Mouse (Mus musculus) adrenal gland, adult 18-20 months (tissue): Measurements from ENCODE around the gene Scly. TPM values are rescaled to one million over a fixed set of nuclear protein-coding genes. Genes with fewer than 3 reads are reported as not detected.
A peak's percentile ranks its signal among the peaks of the same experiment; 100 is the strongest.

Source experiments
- DNase-seq, 2 experiments: peaks; one replicate each; pipeline ENCODE4 v3.0.0; 2021 to 2022; ENCODE audit warnings: low spot score in 2 of 2
- total RNA-seq, 2 experiments: library from RNA; stranded (reverse); gene quantifications; 1 replicate in 1 of 2; 2 replicates in 1 of 2; pipeline ENCODE4 v1.2.3; 2021

Gene Scly
- total RNA-seq, 2 experiments from 2014 or later, result 25.7 to 37.2 TPM

DNA sequence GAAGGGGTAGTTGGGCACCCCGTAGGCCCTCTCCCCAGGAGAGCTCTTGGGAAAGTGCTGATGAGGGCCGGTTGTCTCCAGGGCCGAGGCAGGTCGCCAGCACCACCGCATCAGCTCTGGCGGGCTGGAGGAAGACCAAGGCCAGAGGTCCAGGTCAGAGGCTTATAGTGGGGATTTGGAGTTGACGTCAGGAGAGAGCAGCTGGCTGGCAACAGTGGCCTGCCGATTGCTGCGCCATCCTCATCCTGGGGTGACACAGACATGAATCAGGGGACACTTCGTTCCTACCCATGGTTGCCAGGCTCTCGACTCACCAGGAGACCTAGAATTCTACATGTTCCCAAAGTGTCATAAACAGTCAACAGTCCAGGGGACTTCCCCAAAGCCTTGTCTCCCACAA lies 58.0 kb downstream of the Scly start:
- DNase-seq, result no peak

GRCm38 (mm10) chr1:91362113-91362512 lies 64.0 kb downstream of the Scly start:
- DNase-seq, result no peak

- no peak for DNase-seq
These were observed 66.9 kb downstream of the Scly start for GRCm38 (mm10) chr1:91364822-91365644.

DNA sequence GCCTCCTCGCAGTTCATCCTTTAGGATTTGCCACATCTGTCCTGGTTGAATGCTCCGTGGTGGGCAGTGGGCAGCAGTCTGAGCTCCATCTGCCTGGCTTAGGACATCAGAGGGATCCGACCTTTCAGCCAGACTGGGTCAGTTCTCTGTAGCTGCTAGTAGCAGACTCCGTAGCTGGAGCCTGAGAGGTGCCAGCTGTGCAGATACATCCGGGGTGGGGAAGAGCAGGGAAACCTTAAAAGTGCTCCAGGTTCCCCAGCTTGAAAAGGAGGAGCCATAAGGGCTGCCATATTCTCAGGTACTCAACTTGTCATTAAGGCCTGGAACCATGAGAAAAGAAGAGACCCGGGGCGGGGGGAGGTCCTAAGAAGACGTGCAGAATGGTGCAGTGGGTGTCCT lies 67.7 kb downstream of the Scly start:
- no peak for DNase-seq

- peak; percentile 74 to 80 for DNase-seq
These were observed 68.3 kb downstream of the Scly start, which contains the start of gene Erfe for GRCm38 (mm10) chr1:91366215-91367108. Gene Erfe, plus strand, starts transcription at chr1:91366430.

DNA sequence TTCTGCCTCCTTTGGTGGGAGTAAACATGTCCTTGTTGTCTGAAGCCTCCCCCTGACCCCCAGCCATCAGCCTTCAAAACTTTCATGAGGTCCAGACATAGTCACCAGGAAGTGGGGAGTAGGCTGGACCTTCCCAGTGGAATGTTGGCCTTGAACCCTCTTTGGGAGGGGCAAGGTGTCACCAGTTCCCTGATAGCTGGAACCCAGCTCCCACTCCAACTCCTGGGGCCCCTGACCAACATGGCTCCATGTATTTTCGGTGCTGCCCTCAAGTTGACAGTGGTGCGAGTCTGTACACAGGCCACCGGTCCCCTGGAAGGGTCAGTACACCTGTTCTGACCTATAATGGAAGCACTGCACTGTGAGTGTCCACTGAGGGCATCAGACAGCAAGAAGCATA lies 69.2 kb downstream of the Scly start:
- DNase-seq, result no peak

DNA sequence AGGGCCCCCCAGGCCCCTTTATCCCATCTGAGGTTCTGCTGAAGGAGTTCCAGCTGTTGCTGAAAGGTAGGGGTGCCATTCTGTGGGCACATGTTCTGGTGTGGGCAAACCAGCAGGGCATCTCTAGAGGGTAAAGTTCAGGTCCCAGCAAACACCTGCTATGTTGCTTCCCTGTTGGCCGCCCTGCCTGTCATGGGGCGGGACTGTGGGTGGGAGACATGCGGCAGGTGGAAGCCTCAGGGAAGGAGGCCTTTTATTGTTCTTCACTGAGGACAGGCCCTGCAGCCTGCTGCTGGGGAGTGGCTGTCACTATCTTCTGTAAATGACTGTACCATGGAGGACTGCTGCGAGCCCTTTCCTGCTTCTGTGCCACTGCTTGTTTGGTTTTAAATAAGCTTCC lies 71.3 kb downstream of the Scly start:
- DNase-seq, result no peak

- DNase-seq, result peak in 1 of 2 experiments; percentile 36
These were observed 71.9 kb downstream of the Scly start for GRCm38 (mm10) chr1:91370055-91370454.

Other genes starting within 250 kb of the Scly start
- not detected for gene Rbm44, start 153.2 kb upstream of the Scly start, total RNA-seq
- gene Ramp1, start 118.5 kb upstream of the Scly start, total RNA-seq, result 1 to 10 TPM; 6.7 to 9.2 TPM
- 100 to 1,000 TPM in 1 of 2 experiments, 10 to 100 TPM in 1; 92.7 to 117 TPM for gene Ube2f, start 48.0 kb upstream of the Scly start, total RNA-seq
- gene Espnl, start 23.7 kb downstream of the Scly start, total RNA-seq, result under 1 TPM in 1 of 2 experiments, not detected in 1; 0.13 TPM
- gene Klhl30, start 52.7 kb downstream of the Scly start, total RNA-seq, result 1 to 10 TPM; 1.4 to 2.1 TPM
- 10 to 100 TPM in 1 of 2 experiments, 1 to 10 TPM in 1; 5.3 to 22.1 TPM for gene Erfe, start 68.1 kb downstream of the Scly start, total RNA-seq
- gene Ilkap, start 100.5 kb downstream of the Scly start, total RNA-seq, result 100 to 1,000 TPM in 1 of 2 experiments, 10 to 100 TPM in 1; 93.7 to 121 TPM
- 100 to 1,000 TPM; 255 to 373 TPM for gene Hes6, start 115.7 kb downstream of the Scly start, total RNA-seq
- gene Per2, start 161.0 kb downstream of the Scly start, total RNA-seq, result 10 to 100 TPM; 46.7 to 66.6 TPM
- 10 to 100 TPM; 10.8 to 12.7 TPM for gene Traf3ip1, start 196.3 kb downstream of the Scly start, total RNA-seq
- 10 to 100 TPM; 19.4 TPM for gene Asb1, start 242.2 kb downstream of the Scly start, total RNA-seq